Mouse (Mus musculus): ENCODE results near the gene Olfr1133. TPM values are rescaled to one million over a fixed set of nuclear protein-coding genes. Genes with fewer than 3 reads are reported as not detected.

Gene Olfr1133
- not detected in 2 replicates for polyA plus RNA-seq (2012; ENCODE audit: low replicate concordance)

GRCm38 (mm10) chr2:87647274-87647673, at the start of gene Olfr1133:
Gene Olfr1133 (minus strand): TSS chr2:87647374.

GRCm38 (mm10) chr2:87693847-87694246, 46.7 kb upstream of the Olfr1133 start, which contains the start of gene Olfr1136:
Gene Olfr1136 (minus strand): TSS chr2:87693947.

GRCm38 (mm10) chr2:87673564-87673963, 26.4 kb upstream of the Olfr1133 start, which contains the start of gene Olfr1135:
Gene Olfr1135 (minus strand): TSS chr2:87673664.

GRCm38 (mm10) chr2:87658360-87658759, 11.2 kb upstream of the Olfr1133 start, which contains the start of gene Olfr1134:
Gene Olfr1134 (minus strand): TSS chr2:87658460.

GRCm38 (mm10) chr2:87637435-87637834, 9.7 kb downstream of the Olfr1133 start, which contains the start of gene Olfr1132:
Gene Olfr1132 (minus strand): TSS chr2:87637535.

GRCm38 (mm10) chr2:87626804-87627203, 20.4 kb downstream of the Olfr1133 start, which contains the start of gene Olfr1131:
Gene Olfr1131 (plus strand): TSS chr2:87627104.

GRCm38 (mm10) chr2:87605912-87606311, 41.3 kb downstream of the Olfr1133 start, which contains the start of gene Olfr1130:
Gene Olfr1130 (plus strand): TSS chr2:87606212.

Other genes starting within 250 kb of the Olfr1133 start
- gene Olfr1123, start 230.7 kb downstream of the Olfr1133 start, polyA plus RNA-seq (2012; ENCODE audit: low replicate concordance), result not detected in 2 replicates
- gene Olfr1124, start 217.1 kb downstream of the Olfr1133 start, polyA plus RNA-seq (2012; ENCODE audit: low replicate concordance), result not detected in 2 replicates
- not detected in 2 replicates for gene Olfr1126, start 193.4 kb downstream of the Olfr1133 start, polyA plus RNA-seq (2012; ENCODE audit: low replicate concordance)
- gene Pramel7, start 150.3 kb downstream of the Olfr1133 start, polyA plus RNA-seq (2012; ENCODE audit: low replicate concordance), result not detected in 2 replicates
- gene Pramel6, start 140.8 kb downstream of the Olfr1133 start, polyA plus RNA-seq (2012; ENCODE audit: low replicate concordance), result not detected in 2 replicates
- not detected in 2 replicates for gene Olfr153, start 115.6 kb downstream of the Olfr1133 start, polyA plus RNA-seq (2012; ENCODE audit: low replicate concordance)
- gene Olfr1128, start 101.8 kb downstream of the Olfr1133 start, polyA plus RNA-seq (2012; ENCODE audit: low replicate concordance), result not detected in 2 replicates
- gene Olfr1129, start 73.5 kb downstream of the Olfr1133 start, polyA plus RNA-seq (2012; ENCODE audit: low replicate concordance), result not detected in 2 replicates
- 0.07 TPM in 1 of 2 replicates, not detected in the other for gene Olfr1130, start 41.2 kb downstream of the Olfr1133 start, polyA plus RNA-seq (2012; ENCODE audit: low replicate concordance)
- gene Olfr1131, start 20.3 kb downstream of the Olfr1133 start, polyA plus RNA-seq (2012; ENCODE audit: low replicate concordance), result not detected in 2 replicates
- gene Olfr1132, start 9.8 kb downstream of the Olfr1133 start, polyA plus RNA-seq (2012; ENCODE audit: low replicate concordance), result not detected in 2 replicates
- not detected in 2 replicates for gene Olfr1134, start 11.1 kb upstream of the Olfr1133 start, polyA plus RNA-seq (2012; ENCODE audit: low replicate concordance)
- not detected in 2 replicates for gene Olfr1135, start 26.3 kb upstream of the Olfr1133 start, polyA plus RNA-seq (2012; ENCODE audit: low replicate concordance)
- not detected in 2 replicates for gene Olfr1136, start 46.6 kb upstream of the Olfr1133 start, polyA plus RNA-seq (2012; ENCODE audit: low replicate concordance)
- not detected in 2 replicates for gene Olfr1137, start 65.8 kb upstream of the Olfr1133 start, polyA plus RNA-seq (2012; ENCODE audit: low replicate concordance)
- not detected in 2 replicates for gene Olfr1138, start 92.6 kb upstream of the Olfr1133 start, polyA plus RNA-seq (2012; ENCODE audit: low replicate concordance)
- not detected in 2 replicates for gene Olfr1140, start 96.4 kb upstream of the Olfr1133 start, polyA plus RNA-seq (2012; ENCODE audit: low replicate concordance)
- gene Olfr1141, start 106.6 kb upstream of the Olfr1133 start, polyA plus RNA-seq (2012; ENCODE audit: low replicate concordance), result not detected in 2 replicates
- gene Olfr152, start 132.1 kb upstream of the Olfr1133 start, polyA plus RNA-seq (2012; ENCODE audit: low replicate concordance), result not detected in 2 replicates
- gene Olfr1143, start 153.2 kb upstream of the Olfr1133 start, polyA plus RNA-seq (2012; ENCODE audit: low replicate concordance), result not detected in 2 replicates
- gene Olfr1145, start 162.4 kb upstream of the Olfr1133 start, polyA plus RNA-seq (2012; ENCODE audit: low replicate concordance), result not detected in 2 replicates
- not detected in 2 replicates for gene Olfr1148, start 183.2 kb upstream of the Olfr1133 start, polyA plus RNA-seq (2012; ENCODE audit: low replicate concordance)
- not detected in 2 replicates for gene Olfr1150-ps1, start 196.6 kb upstream of the Olfr1133 start, polyA plus RNA-seq (2012; ENCODE audit: low replicate concordance)
- gene Olfr1151, start 208.5 kb upstream of the Olfr1133 start, polyA plus RNA-seq (2012; ENCODE audit: low replicate concordance), result not detected in 2 replicates
- gene Olfr1152, start 219.1 kb upstream of the Olfr1133 start, polyA plus RNA-seq (2012; ENCODE audit: low replicate concordance), result not detected in 2 replicates
- not detected in 2 replicates for gene Olfr1153, start 247.6 kb upstream of the Olfr1133 start, polyA plus RNA-seq (2012; ENCODE audit: low replicate concordance)

Data from leukemia stem cell, adult 10-12 weeks (primary cell).